Mouse (Mus musculus): ENCODE results near the gene Fbxw11.

Gene Fbxw11

DNA sequence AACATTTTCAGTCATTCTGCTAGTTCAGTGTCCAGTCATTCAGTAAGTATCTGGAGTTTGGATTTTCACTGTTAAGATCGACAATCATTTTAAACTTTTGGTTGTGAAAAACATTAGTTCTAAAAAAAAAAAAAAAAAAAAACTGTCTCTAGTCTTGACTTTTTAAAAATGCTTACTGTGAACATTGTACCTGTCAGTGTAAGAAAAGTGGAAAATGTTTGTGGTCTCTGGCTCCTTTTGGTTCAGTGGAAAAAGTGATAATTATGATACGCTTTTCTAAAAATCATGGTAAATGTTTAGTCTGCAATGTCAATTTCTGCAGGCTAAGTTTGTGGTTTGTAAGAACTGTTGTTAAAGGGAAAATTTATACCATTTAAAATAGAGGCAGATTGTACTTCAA, 72.4 kb downstream of the Fbxw11 start:
- WGBS: 92% methylated on average over 2 of the region's 2 CpGs

DNA sequence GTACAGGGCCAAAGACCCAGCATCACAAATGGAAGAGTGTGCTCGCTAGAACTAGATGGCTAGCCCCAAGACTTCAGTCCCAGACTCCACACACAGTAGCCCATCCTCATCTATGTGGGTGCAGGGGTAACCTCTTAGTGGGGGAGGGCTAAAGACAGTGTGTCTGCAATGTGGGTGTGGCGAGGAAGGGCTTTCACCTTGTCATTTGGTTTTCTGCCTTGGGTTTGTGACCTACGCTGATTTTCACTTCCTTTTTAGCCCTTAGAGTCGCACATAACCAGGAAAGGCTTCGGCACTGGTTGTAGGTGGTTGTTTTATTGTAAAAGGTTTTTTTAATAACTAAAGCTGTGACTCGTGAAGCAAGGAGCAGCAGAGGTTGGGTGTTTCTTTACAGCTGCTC, 73.0 kb downstream of the Fbxw11 start:
- 71% methylated on average over 6 of the region's 6 CpGs for WGBS

- WGBS: 75% methylated on average over 5 of the region's 5 CpGs
Observed at GRCm38 (mm10) chr11:32715970-32716369, 73.4 kb downstream of the Fbxw11 start.

- 67% methylated on average over 4 of the region's 4 CpGs for WGBS
Observed at GRCm38 (mm10) chr11:32716876-32717275, 74.4 kb downstream of the Fbxw11 start.

DNA sequence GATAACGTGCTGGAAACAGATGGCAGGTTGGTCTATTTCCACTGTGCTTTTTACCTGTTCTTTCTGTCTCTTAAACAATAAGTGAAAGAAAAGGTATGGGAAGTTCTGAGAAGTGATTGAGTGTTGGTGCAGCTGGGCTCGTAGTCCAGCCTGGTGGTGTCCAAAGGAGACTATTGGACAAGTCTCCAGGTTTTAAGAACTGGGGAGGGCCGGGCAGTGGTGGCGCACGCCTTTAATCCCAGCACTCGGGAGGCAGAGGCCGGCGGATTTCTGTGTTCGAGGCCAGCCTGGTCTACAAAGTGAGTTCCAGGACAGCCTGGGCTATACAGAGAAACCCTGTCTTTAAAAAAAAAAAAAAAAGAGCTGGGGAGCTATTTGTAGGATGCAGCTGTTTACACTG, 75.2 kb downstream of the Fbxw11 start:
- 92% methylated on average over 9 of the region's 9 CpGs for WGBS

GRCm38 (mm10) chr11:32718371-32718770, 75.8 kb downstream of the Fbxw11 start:
- 43% methylated on average over 2 of the region's 2 CpGs for WGBS

DNA sequence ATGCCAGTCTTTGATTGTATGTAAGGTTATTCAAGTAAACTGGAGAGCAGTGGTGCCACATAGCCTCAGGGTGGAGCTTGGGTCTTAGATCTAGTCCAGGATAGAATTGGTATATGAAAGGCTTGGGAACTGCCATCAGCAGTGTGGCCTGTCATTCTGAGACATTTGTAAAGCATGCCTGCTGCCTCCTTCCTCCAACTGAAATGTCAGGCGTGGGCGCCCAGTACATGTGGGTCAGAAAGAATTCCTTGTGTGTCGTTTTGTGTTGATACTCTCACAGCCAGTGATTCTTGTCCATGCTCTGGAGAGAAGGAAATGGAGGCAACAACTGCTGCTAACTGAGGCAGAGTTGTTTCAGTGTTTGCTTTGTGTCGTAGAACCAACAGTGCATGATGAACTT, 76.5 kb downstream of the Fbxw11 start:
- WGBS: 64% methylated on average over 4 of the region's 4 CpGs

- 93% methylated on average over 5 of the region's 5 CpGs for WGBS
Observed at GRCm38 (mm10) chr11:32722653-32723052, 80.1 kb downstream of the Fbxw11 start.

DNA sequence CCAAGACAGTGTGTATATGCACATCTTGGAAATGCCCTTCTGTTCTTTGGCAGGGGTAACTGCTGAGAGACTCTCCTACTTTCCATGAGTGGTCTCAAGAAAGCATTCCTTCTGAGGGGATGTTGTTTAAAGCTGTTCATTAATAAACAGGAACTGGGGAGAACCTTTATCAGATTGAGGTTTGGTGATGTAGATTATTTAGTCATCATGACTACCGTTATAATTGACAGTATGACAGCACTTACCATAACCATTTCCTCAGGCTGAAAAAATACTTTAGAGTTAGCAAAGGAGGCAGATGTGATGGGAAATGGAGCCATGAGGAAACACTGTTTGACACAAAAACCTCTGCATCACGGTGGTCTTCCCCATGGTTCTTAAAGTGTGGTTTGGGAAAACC, 80.8 kb downstream of the Fbxw11 start:
- WGBS: 80% methylated on average over 2 of the region's 2 CpGs

GRCm38 (mm10) chr11:32725171-32725570, 82.6 kb downstream of the Fbxw11 start:
- WGBS: 67% methylated on average over 9 of the region's 9 CpGs

GRCm38 (mm10) chr11:32732467-32732866, 89.9 kb downstream of the Fbxw11 start:
- 47% methylated on average over 5 of the region's 5 CpGs for WGBS

GRCm38 (mm10) chr11:32733195-32733594, 90.7 kb downstream of the Fbxw11 start:
- WGBS: 60% methylated on average over 6 of the region's 6 CpGs

- 76% methylated on average over 2 of the region's 2 CpGs for WGBS
Observed at GRCm38 (mm10) chr11:32736371-32736770, 93.8 kb downstream of the Fbxw11 start.

DNA sequence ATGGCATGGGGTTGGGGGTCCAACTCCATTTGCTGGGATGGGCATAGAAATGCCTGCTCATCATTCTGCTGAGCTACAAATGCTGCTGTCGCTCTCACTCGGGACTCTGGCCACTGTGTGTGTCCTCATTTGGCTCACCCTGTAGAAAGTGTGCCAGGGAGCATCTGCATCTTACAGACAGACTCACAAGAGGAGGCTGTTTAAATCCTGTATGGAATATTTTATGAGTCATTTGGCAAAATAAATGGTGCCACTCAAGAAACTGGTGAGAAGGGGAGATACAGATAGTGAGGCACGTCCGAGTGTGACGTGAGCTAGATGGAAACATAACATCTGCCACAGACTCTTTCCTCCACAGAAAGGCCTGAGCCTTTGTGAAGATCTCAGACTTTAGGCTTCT, 95.2 kb downstream of the Fbxw11 start:
- 44% methylated on average over 5 of the region's 5 CpGs for WGBS

DNA sequence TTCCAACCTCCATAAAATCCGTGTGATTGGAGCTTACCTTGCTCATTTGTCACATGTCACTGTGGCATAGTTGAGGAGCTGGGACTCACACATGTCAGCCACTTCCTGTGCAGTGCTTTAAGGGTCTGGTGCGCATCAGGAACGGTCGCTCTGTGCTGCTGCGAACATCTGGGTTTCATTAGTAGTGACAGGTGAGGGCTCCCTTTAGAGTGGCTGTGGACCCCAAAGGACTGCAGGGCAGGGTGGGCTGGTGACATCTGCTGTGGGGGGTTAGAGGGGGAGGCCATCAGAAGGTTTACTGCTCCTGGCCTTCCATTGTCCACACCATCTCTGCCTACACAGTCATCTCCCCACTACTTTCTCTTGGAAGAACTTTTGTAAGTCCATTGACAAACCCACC, 101.4 kb downstream of the Fbxw11 start:
- WGBS: 88% methylated on average over 5 of the region's 5 CpGs

DNA sequence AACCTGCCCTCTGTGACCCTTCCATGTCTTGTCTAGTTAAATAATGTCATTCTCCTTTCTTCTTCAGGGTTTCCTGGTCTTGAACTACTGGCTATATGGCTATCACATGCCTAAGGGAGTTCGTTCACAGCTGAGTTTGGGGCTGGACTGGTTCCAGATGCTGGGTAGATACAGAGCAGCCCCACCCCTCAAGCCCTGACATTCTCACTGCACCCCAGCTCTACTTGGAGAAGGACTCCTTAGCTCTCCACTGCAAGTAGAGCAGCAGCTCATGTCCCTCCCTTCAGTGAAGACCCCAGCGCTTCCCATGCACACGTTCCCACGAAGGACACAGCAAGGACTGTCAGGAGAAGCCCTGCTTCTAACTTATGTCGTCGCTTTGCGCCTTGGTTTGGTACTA, 101.9 kb downstream of the Fbxw11 start:
- 76% methylated on average over 7 of the region's 7 CpGs for WGBS

GRCm38 (mm10) chr11:32745466-32745865, 102.9 kb downstream of the Fbxw11 start:
- WGBS: 94% methylated on average over 4 of the region's 4 CpGs

DNA sequence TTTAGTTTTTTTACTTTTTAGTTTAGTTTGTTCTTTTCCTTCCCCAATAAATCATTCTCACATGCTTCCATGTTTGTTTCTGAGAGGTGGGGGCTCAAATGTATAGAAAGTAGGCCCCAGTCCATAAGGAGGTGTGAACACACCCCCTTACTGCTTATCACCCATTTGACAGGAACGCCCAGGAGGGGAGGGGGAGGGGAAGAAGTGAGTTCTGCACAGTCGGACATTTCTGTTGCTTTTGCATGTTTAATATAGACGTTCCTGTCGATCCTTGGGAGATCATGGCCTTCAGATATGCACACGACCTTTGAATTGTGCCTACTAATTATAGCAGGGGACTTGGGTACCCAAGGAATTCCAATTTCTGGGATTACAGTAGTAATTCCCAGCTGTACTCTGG, 103.5 kb downstream of the Fbxw11 start:
- WGBS: 76% methylated on average over 5 of the region's 5 CpGs

- WGBS: 78% methylated on average over 3 of the region's 3 CpGs
Observed at GRCm38 (mm10) chr11:32746475-32746874, 104.0 kb downstream of the Fbxw11 start.

GRCm38 (mm10) chr11:32748800-32749199, 106.3 kb downstream of the Fbxw11 start:
- WGBS: 75% methylated on average over 4 of the region's 4 CpGs

- WGBS: 53% methylated on average over 7 of the region's 7 CpGs
Observed at GRCm38 (mm10) chr11:32751863-32752594, 109.5 kb downstream of the Fbxw11 start.

DNA sequence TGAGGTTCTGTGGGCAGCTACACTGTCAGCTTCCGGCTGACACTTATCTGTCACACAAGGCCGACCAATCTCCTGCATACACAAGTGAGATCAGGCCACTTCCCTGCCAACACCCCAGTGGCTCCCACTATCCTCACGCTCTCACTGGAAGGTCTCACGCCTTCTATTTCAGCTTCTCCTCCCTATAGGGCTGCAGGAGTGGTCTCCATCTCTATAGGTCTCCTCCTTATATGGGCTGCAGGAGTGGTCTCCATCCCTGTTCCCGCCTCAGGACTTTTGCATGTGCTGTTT, 110.0 kb downstream of the Fbxw11 start:
- WGBS: 86% methylated on average over 5 of the region's 5 CpGs

DNA sequence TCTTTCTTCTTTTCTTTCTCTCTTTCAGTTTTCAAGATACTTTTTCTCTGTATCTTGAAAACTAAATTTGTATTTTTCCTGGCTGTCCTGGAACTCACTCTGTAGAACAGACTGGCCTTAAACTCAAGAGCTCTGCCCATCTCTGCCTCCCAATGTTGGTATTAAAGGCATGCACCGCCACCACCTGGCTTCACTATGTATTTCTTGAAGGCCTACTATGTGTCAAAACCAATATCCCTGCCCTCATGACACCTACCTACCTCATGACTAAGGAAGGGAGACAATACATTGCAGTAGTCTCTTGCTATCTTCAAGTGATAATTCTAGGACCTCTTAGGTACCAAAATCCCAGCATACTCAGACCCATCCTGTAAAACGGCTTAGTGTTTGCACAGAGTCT, 110.8 kb downstream of the Fbxw11 start:
- WGBS: 97% methylated on average over 2 of the region's 2 CpGs

DNA sequence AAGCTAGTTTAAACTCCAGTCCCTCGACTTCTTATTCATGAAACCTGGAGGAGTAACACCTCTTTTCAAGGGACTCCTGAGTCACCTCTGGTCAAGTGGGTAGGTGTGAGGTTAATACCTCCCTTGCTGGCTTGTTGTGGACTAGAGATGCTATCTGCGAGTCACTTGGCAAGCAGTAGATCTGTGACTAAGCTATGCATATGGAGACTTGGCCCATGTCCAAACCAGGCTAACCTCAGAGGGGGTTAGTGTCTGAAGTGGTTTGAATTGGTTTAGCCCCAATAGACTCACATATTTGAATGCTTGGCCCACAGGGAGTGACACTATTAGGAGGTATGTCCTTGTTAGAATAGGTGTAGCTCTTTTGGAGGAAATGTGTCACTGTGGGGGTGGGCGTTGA, 120.2 kb downstream of the Fbxw11 start:
- WGBS: 60% methylated on average over 3 of the region's 3 CpGs

All from cerebral cortex, adult 2 months (tissue).